Mouse (Mus musculus): ENCODE results near the gene Smok3a. TPM values are rescaled to one million over a fixed set of nuclear protein-coding genes. Genes with fewer than 3 reads are reported as not detected.

Gene Smok3a
- total and polyA plus RNA-seq, 3 experiments = not detected

- Histone ChIP-seq H3K9me3 (replicated peaks; ENCODE audit: insufficient read depth, low read length) (no peaks in the 10 kb centered on the region), H3K4me1 (ENCODE audit: control insufficient read depth in 1 of 2, insufficient read depth in 2 of 2, low read length in 2 of 2) (no peaks in the 10 kb centered on the region), H3K27ac (ENCODE audit: control insufficient read depth, low read depth, low read length) (no peak overlapping the region), H3K9ac (ENCODE audit: control insufficient read depth, low read depth, low read length, poor library complexity, severe bottlenecking) (no peak overlapping the region), H3K79me2 (ENCODE audit: control insufficient read depth, insufficient read depth, low read length, poor library complexity) (no peaks in the 10 kb centered on the region), H3K27me3 (ENCODE audit: control insufficient read depth in 1 of 2, insufficient read depth in 2 of 2, low read length in 2 of 2) (peaks cover 0 to 2% of the 10 kb centered on the region in 2 experiments; a peak in 1 of 4 replicates), H3K36me3 (ENCODE audit: control insufficient read depth in 1 of 2, insufficient read depth in 2 of 2, low read length in 2 of 2) (no peaks in the 10 kb centered on the region), H3K4me3 (ENCODE audit: control insufficient read depth in 1 of 2, insufficient read depth in 1 of 2, low read depth in 2 of 2, low read length in 2 of 2) (no peak overlapping the region)
- TF ChIP-seq GATA1 (IDR thresholded peaks at IDR 0.05; ENCODE audit: low read depth, low read length) (no peak), JUND (IDR thresholded peaks at IDR 0.05; ENCODE audit: low read depth, low read length) (no peak), ZC3H11A (IDR thresholded peaks at IDR 0.05; ENCODE audit: low read depth, low read length) (no peak), MAFK (IDR thresholded peaks at IDR 0.05; ENCODE audit: borderline replicate concordance, low read depth, low read length) (no peak), POLR2A (IDR thresholded peaks at IDR 0.05; ENCODE audit: control insufficient read depth in 1 of 2, insufficient read depth in 1 of 2, low read depth in 1 of 2, low read length in 2 of 2, poor library complexity in 1 of 2) (no peak), ZNF384 (IDR thresholded peaks at IDR 0.05; ENCODE audit: low read depth, low read length) (no peak), RAD21 (IDR thresholded peaks at IDR 0.05; ENCODE audit: low read depth, low read length) (no peak), MXI1 (IDR thresholded peaks at IDR 0.05; ENCODE audit: low read depth, low read length) (no peak), USF2 (IDR thresholded peaks at IDR 0.05; ENCODE audit: borderline replicate concordance in 1 of 2, insufficient read depth in 1 of 2, low read depth in 1 of 2, low read length in 2 of 2) (no peak)
- DNase-seq (ENCODE audit: low read depth, low spot score) = no peak
Observed at GRCm38 (mm10) chr5:137979081-137979480, 42.0 kb upstream of the Smok3a start.

GRCm38 (mm10) chr5:137981300-137981699, 39.8 kb upstream of the Smok3a start, which contains the start of gene Azgp1:
TSS of gene Azgp1 (plus strand) at chr5:137981520.
- H3K36me3 ChIP-seq (ENCODE audit: control insufficient read depth in 1 of 2, insufficient read depth in 2 of 2, low read length in 2 of 2) = no peaks in the 10 kb centered on the region
- no peaks in the 10 kb centered on the region for H3K4me1 ChIP-seq (ENCODE audit: control insufficient read depth in 1 of 2, insufficient read depth in 2 of 2, low read length in 2 of 2)
- no peak within 1 kb of the TSS for H3K4me3 ChIP-seq (ENCODE audit: control insufficient read depth in 1 of 2, insufficient read depth in 1 of 2, low read depth in 2 of 2, low read length in 2 of 2)
- H3K27me3 ChIP-seq (ENCODE audit: control insufficient read depth in 1 of 2, insufficient read depth in 2 of 2, low read length in 2 of 2) = peaks cover 0 to 2% of the 10 kb centered on the region in 2 experiments; a peak in 1 of 4 replicates
- TF ChIP-seq E2F4 (IDR thresholded peaks at IDR 0.05; ENCODE audit: borderline replicate concordance, low read depth, low read length) = no peak
- TF ChIP-seq TBP (IDR thresholded peaks at IDR 0.05; ENCODE audit: low read depth, low read length) = no peak
- TF ChIP-seq NRF1 (IDR thresholded peaks at IDR 0.05; ENCODE audit: insufficient read depth, low read depth, low read length, poor library complexity, severe bottlenecking) = no peak
- no peak for TF ChIP-seq MYB (IDR thresholded peaks at IDR 0.05; ENCODE audit: low read depth, low read length)
- TF ChIP-seq MAZ (IDR thresholded peaks at IDR 0.05; ENCODE audit: low read depth, low read length) = no peak
- no peak for TF ChIP-seq RAD21 (IDR thresholded peaks at IDR 0.05; ENCODE audit: low read depth, low read length)
- TF ChIP-seq KAT2A (conservative IDR thresholded peaks at IDR 0.05; ENCODE audit: low read depth, low read length) = no peak
- TF ChIP-seq ZMIZ1 (IDR thresholded peaks at IDR 0.05; ENCODE audit: low read depth, low read length) = no peak
- TF ChIP-seq ZC3H11A (IDR thresholded peaks at IDR 0.05; ENCODE audit: low read depth, low read length) = no peak
- no peak for DNase-seq (ENCODE audit: low read depth, low spot score)
- H3K9ac ChIP-seq (ENCODE audit: control insufficient read depth, low read depth, low read length, poor library complexity, severe bottlenecking) = no peak within 1 kb of the TSS
- H3K79me2 ChIP-seq (ENCODE audit: control insufficient read depth, insufficient read depth, low read length, poor library complexity) = no peaks in the 10 kb centered on the region
- no peak within 1 kb of the TSS for H3K27ac ChIP-seq (ENCODE audit: control insufficient read depth, low read depth, low read length)
- H3K9me3 ChIP-seq (replicated peaks; ENCODE audit: insufficient read depth, low read length) = no peaks in the 10 kb centered on the region

All from MEL (cell line).